Mouse (Mus musculus) lung, postnatal 0 days (tissue): ENCODE measurements around the gene Pth2. TPM values are rescaled to one million over a fixed set of nuclear protein-coding genes. Genes with fewer than 3 reads are reported as not detected.
A peak's percentile ranks its signal among the peaks of the same experiment; 100 is the strongest.

ENCODE experiments used
- ATAC-seq: fragments of 200-750 bp; cut with Nextera tagmentation; 2 replicates; pipeline ENCODE4 v1.8.0; 2017; ENCODE audit warnings: moderate library complexity
- DNase-seq: peaks from one replicate; pipeline ENCODE4 v3.0.0-alpha.2; 2016; ENCODE audit warnings: low spot score
- H3K27ac ChIP-seq: fragments of 300-500 bp; sonication (generic); 2 replicates; pipeline ENCODE4 v1.5.1; 2014; ENCODE audit warnings: antibody characterized with exemption, mild to moderate bottlenecking, low read length, mixed read lengths
- H3K27me3 ChIP-seq: fragments of 300-500 bp; sonication (generic); replicated peaks from 2 replicates; pipeline ENCODE4 v1.6.1; 2014; ENCODE audit warnings: low read length, mixed read lengths; ENCODE audit not compliant: insufficient read depth
- H3K36me3 ChIP-seq: fragments of 300-500 bp; sonication (generic); 2 replicates; pipeline ENCODE4 v1.6.1; 2014; ENCODE audit warnings: low read length, mixed read lengths; ENCODE audit not compliant: insufficient read depth
- H3K4me1 ChIP-seq: fragments of 300-500 bp; sonication (generic); 2 replicates; pipeline ENCODE4 v1.6.1; 2014; ENCODE audit warnings: antibody characterized with exemption, low read depth, low read length, mixed read lengths; ENCODE audit not compliant: insufficient read depth
- H3K4me2 ChIP-seq: fragments of 300-500 bp; sonication (generic); replicated peaks from 2 replicates; pipeline ENCODE4 v1.6.1; 2014; ENCODE audit warnings: low read depth, mild to moderate bottlenecking, low read length, moderate library complexity, mixed read lengths
- H3K4me3 ChIP-seq: fragments of 300-500 bp; sonication (generic); 2 replicates; pipeline ENCODE4 v1.5.1; 2014; ENCODE audit warnings: low read depth, low read length
- H3K9ac ChIP-seq: fragments of 300-500 bp; sonication (generic); replicated peaks from 2 replicates; pipeline ENCODE4 v1.6.1; 2014; ENCODE audit warnings: low read depth, mild to moderate bottlenecking
- H3K9me3 ChIP-seq: fragments of 300-500 bp; sonication (generic); 2 replicates; pipeline ENCODE4 v1.6.1; 2016; ENCODE audit warnings: low read length, mixed read lengths
- CTCF ChIP-seq: IDR thresholded peaks from 2 replicates; pipeline ENCODE4 v1.5.1; 2016; ENCODE audit warnings: antibody characterized with exemption, mild to moderate bottlenecking
- EP300 ChIP-seq: IDR thresholded peaks from 2 replicates; pipeline ENCODE4 v1.6.1; 2016; ENCODE audit warnings: antibody characterized with exemption, mild to moderate bottlenecking, control low read depth
- whole genome bisulfite sequencing: fragments of 180-500 bp; shearing (Covaris S2); extraction: QIAGEN DNeasy Blood & Tissue Kit; methylation state at CpG from one replicate; pipeline ENCODE4 v1.1.7; 2014; 5-methylcytosine and 5-hydroxymethylcytosine counted together
- polyA plus RNA-seq: library from polyadenylated mRNA; unstranded; fragments of >200 nt; fragmentation: Nextera tagmentation; extraction: Ambion mirVana; gene quantifications from 2 replicates; pipeline ENCODE4 v1.2.1, GENCODE M21; 2015

The Pth2 gene
- polyA plus RNA-seq, 1 experiment from 2014 or later = not detected

- no peaks in the 10 kb centered on the region for H3K27me3 ChIP-seq
- TF ChIP-seq CTCF (no peak), EP300 (no peak)
- H3K9me3 ChIP-seq = no peaks in the 10 kb centered on the region
- WGBS = 78% methylated on average over 13 of the region's 13 CpGs
- no peaks in the 10 kb centered on the region for H3K4me1 ChIP-seq
- ATAC-seq (no peak), DNase-seq (no peak)
- 0 out of 2 replicates have a peak, but pooled peaks cover 12% of the 10 kb centered on the region for H3K36me3 ChIP-seq
- no peak overlapping the region for H3K4me2 ChIP-seq
- no peak overlapping the region for H3K9ac ChIP-seq
- no peak overlapping the region for H3K27ac ChIP-seq
- no peak overlapping the region for H3K4me3 ChIP-seq
Measured at GRCm38 (mm10) chr7:45144368-45145174, 36.2 kb upstream of the Pth2 start.

GRCm38 (mm10) chr7:45145460-45145859, 35.3 kb upstream of the Pth2 start:
- Histone ChIP-seq H3K27ac (no peak overlapping the region), H3K4me3 (no peak overlapping the region), H3K36me3 (0 out of 2 replicates have a peak, but pooled peaks cover 12% of the 10 kb centered on the region), H3K27me3 (no peaks in the 10 kb centered on the region), H3K4me1 (no peaks in the 10 kb centered on the region), H3K4me2 (no peak overlapping the region), H3K9me3 (no peaks in the 10 kb centered on the region), H3K9ac (no peak overlapping the region)
- WGBS = 93% methylated on average over 8 of the region's 8 CpGs
- ATAC-seq (no peak), DNase-seq (no peak)
- TF ChIP-seq EP300 = no peak

- TF ChIP-seq EP300 (no peak), CTCF (no peak)
- DNase-seq = no peak
- H3K4me1 ChIP-seq = no peaks in the 10 kb centered on the region
- no peak overlapping the region for H3K27ac ChIP-seq
- ATAC-seq = no peak
- 0 out of 2 replicates have a peak, but pooled peaks cover 12% of the 10 kb centered on the region for H3K36me3 ChIP-seq
- no peak overlapping the region for H3K4me2 ChIP-seq
- 90% methylated on average over 11 of the region's 11 CpGs for WGBS
- no peak overlapping the region for H3K9ac ChIP-seq
- H3K4me3 ChIP-seq = no peak overlapping the region
- H3K9me3 ChIP-seq = no peaks in the 10 kb centered on the region
- no peaks in the 10 kb centered on the region for H3K27me3 ChIP-seq
Measured at GRCm38 (mm10) chr7:45147267-45147666, 33.5 kb upstream of the Pth2 start.

GRCm38 (mm10) chr7:45147899-45148298, 32.9 kb upstream of the Pth2 start:
- H3K36me3 ChIP-seq = 0 out of 2 replicates have a peak, but pooled peaks cover 12% of the 10 kb centered on the region
- H3K4me3 ChIP-seq = no peak overlapping the region
- H3K27ac ChIP-seq = no peak overlapping the region
- H3K9ac ChIP-seq = no peak overlapping the region
- H3K4me2 ChIP-seq = no peak overlapping the region
- H3K27me3 ChIP-seq = no peaks in the 10 kb centered on the region
- H3K4me1 ChIP-seq = no peaks in the 10 kb centered on the region
- ATAC-seq (no peak), DNase-seq (no peak)
- H3K9me3 ChIP-seq = no peaks in the 10 kb centered on the region
- TF ChIP-seq CTCF = no peak
- WGBS = 66% methylated on average over 11 of the region's 11 CpGs

- Histone ChIP-seq H3K4me3 (no peak overlapping the region), H3K9ac (no peak overlapping the region), H3K4me2 (no peak overlapping the region), H3K27me3 (no peaks in the 10 kb centered on the region), H3K9me3 (no peaks in the 10 kb centered on the region), H3K27ac (no peak overlapping the region), H3K4me1 (no peaks in the 10 kb centered on the region), H3K36me3 (0 out of 2 replicates have a peak, but pooled peaks cover 12% of the 10 kb centered on the region)
- DNase-seq = no peak
- TF ChIP-seq EP300 (no peak), CTCF (no peak)
- 45% methylated on average over 4 of the region's 4 CpGs for WGBS
- no peak for ATAC-seq
Measured at GRCm38 (mm10) chr7:45148534-45149098, 32.2 kb upstream of the Pth2 start.

GRCm38 (mm10) chr7:45149545-45149944, 31.2 kb upstream of the Pth2 start:
- no peak overlapping the region for H3K9ac ChIP-seq
- H3K4me2 ChIP-seq = no peak overlapping the region
- no peak for ATAC-seq
- peak; percentile 28 for DNase-seq
- 62% methylated on average over 6 of the region's 6 CpGs for WGBS
- H3K27me3 ChIP-seq = no peaks in the 10 kb centered on the region
- no peaks in the 10 kb centered on the region for H3K9me3 ChIP-seq
- TF ChIP-seq EP300 = no peak
- no peak for TF ChIP-seq CTCF
- H3K4me1 ChIP-seq = no peaks in the 10 kb centered on the region
- H3K27ac ChIP-seq = no peak overlapping the region
- 0 out of 2 replicates have a peak, but pooled peaks cover 12% of the 10 kb centered on the region for H3K36me3 ChIP-seq
- no peak overlapping the region for H3K4me3 ChIP-seq
